Mouse (Mus musculus): ENCODE results near the gene Atad5.

DNA sequence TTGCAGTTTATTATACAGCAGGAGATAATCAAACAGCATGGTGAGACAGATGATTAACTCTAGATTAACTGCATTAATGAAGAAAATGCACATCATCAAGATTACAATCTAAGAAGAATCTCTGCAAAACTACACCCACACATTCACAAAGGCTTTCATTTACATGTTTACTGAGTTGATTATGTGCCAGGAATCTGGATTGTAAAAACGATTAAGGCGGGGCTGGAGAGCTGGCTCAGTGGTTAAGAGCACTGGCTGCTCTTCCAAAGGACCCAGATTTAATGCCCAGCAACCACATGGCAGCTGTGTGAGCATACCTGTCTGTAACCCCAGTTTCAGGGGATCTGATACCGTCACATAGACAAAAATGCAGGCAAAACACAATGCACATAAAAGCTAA is 19.4 kb upstream of the Atad5 start:
- TF ChIP-seq POLR2A (IDR thresholded peaks at IDR 0.05; ENCODE audit: low read depth, low read length) (no peak), CTCF (IDR thresholded peaks at IDR 0.05; ENCODE audit: extremely low read depth, insufficient read depth, insufficient read length, insufficient replicate concordance) (no peak)
